Mouse (Mus musculus) stomach, embryonic 16.5 days (tissue): Measurements from ENCODE around the gene Gm8947. TPM values are rescaled to one million over a fixed set of nuclear protein-coding genes. Genes with fewer than 3 reads are reported as not detected.

Experiments used
- ATAC-seq: fragments of 200-750 bp; cut with Nextera tagmentation; 2 replicates; pipeline ENCODE4 v1.8.0; 2017; ENCODE audit warnings: moderate number of reproducible peaks, moderate TSS enrichment; ENCODE audit not compliant: insufficient read depth, low FRiP score
- H3K27ac ChIP-seq: fragments of 300-500 bp; sonication (generic); 2 replicates; pipeline ENCODE4 v1.5.1; 2014; ENCODE audit warnings: low read length
- H3K27me3 ChIP-seq: fragments of 300-500 bp; sonication (generic); 2 replicates; pipeline ENCODE4 v1.6.1; 2014; ENCODE audit warnings: low read length, control low read depth, mixed read lengths; ENCODE audit not compliant: control insufficient read depth, insufficient read depth
- H3K36me3 ChIP-seq: fragments of 300-500 bp; sonication (generic); 2 replicates; pipeline ENCODE4 v1.6.1; 2014; ENCODE audit warnings: low read length; ENCODE audit not compliant: control insufficient read depth, insufficient read depth
- H3K4me1 ChIP-seq: fragments of 300-500 bp; sonication (generic); 2 replicates; pipeline ENCODE4 v1.6.1; 2014; ENCODE audit warnings: low read length, control low read depth, mixed read lengths; ENCODE audit not compliant: control insufficient read depth, insufficient read depth
- H3K4me2 ChIP-seq: fragments of 300-500 bp; sonication (generic); 2 replicates; pipeline ENCODE4 v1.6.1; 2014; ENCODE audit warnings: low read depth, low read length, mixed read lengths
- H3K4me3 ChIP-seq: fragments of 300-500 bp; sonication (generic); replicated peaks from 2 replicates; pipeline ENCODE4 v1.5.1; 2014; ENCODE audit warnings: mild to moderate bottlenecking, low read length
- H3K9ac ChIP-seq: fragments of 300-500 bp; sonication (generic); 2 replicates; pipeline ENCODE4 v1.6.1; 2014; ENCODE audit warnings: low read length
- H3K9me3 ChIP-seq: fragments of 300-500 bp; sonication (generic); replicated peaks from 2 replicates; pipeline ENCODE4 v1.6.1; 2016; ENCODE audit warnings: low read length, control low read depth; ENCODE audit not compliant: control insufficient read depth
- WGBS: fragments of 180-500 bp; shearing (Covaris S2); extraction: QIAGEN DNeasy Blood & Tissue Kit; methylation state at CpG from one replicate; pipeline ENCODE4 v1.1.7; 2014; 5-methylcytosine and 5-hydroxymethylcytosine counted together
- polyA plus RNA-seq: library from polyadenylated mRNA; unstranded; fragments of >200 nt; fragmentation: Nextera tagmentation; extraction: Ambion mirVana; gene quantifications from 2 replicates; pipeline ENCODE4 v1.2.1, GENCODE M21; 2015

Gene Gm8947
- polyA plus RNA-seq, 1 experiment from 2014 or later, result 0.10 TPM

DNA sequence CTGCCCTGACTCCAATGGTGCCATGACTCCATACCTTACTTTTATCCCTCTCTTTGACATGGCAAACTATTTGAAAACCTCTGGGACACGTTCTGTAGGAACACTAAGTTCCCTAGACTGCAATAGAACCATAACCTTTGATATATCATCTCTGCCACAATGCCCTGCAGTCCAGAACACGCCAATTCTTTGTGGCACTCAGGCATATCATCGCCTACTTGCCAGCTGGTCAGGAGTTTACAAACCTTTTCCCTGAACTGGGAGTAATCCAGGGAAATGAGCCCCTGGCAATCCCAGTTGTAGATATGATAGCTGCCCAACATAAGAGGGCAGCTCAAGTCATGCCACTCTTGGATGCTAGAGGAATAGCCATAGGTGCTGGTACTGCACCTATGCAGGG is 40.2 kb downstream of the Gm8947 start:
- Histone ChIP-seq H3K27ac (no peak overlapping the region), H3K27me3 (no peaks in the 10 kb centered on the region), H3K4me3 (no peak overlapping the region), H3K4me2 (no peak overlapping the region), H3K9ac (no peak overlapping the region), H3K9me3 (no peaks in the 10 kb centered on the region), H3K4me1 (no peaks in the 10 kb centered on the region), H3K36me3 (no peaks in the 10 kb centered on the region)
- no peak for ATAC-seq
- WGBS, result 83% methylated on average over 3 of the region's 3 CpGs

DNA sequence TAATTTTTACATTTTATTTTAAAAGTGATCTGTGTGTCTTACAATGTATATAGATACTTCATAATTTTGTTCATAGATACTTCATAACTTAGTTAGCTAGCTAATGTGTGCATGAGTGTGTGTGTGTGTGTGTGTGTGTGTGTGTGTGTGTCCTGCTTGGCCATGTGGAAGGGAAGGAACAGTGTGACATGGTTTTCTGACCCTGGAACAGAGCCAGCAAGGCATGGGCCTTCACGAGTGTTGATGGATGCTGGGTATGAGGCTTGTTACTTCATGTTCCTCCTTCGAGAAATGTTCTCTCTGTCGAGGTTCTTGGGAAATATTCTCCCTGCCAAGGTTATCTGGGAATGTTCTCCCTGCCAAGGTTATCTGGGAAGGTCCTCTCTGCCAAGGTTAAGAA is 41.6 kb downstream of the Gm8947 start:
- Histone ChIP-seq H3K4me2 (no peak overlapping the region), H3K4me1 (no peaks in the 10 kb centered on the region), H3K27me3 (no peaks in the 10 kb centered on the region), H3K27ac (no peak overlapping the region), H3K36me3 (no peaks in the 10 kb centered on the region), H3K9me3 (no peaks in the 10 kb centered on the region), H3K4me3 (no peak overlapping the region), H3K9ac (no peak overlapping the region)
- 80% methylated on average over 3 of the region's 3 CpGs for WGBS
- ATAC-seq, result no peak

GRCm38 (mm10) chr1:151235574-151235973 is 43.4 kb downstream of the Gm8947 start:
- no peak for ATAC-seq
- Histone ChIP-seq H3K9me3 (0 out of 2 replicates have a peak, but pooled peaks cover 2% of the 10 kb centered on the region), H3K4me2 (no peak overlapping the region), H3K27ac (no peak overlapping the region), H3K4me3 (no peak overlapping the region), H3K4me1 (no peaks in the 10 kb centered on the region), H3K27me3 (no peaks in the 10 kb centered on the region), H3K9ac (no peak overlapping the region), H3K36me3 (no peaks in the 10 kb centered on the region)
- 45% methylated on average over 2 of the region's 2 CpGs for WGBS

DNA sequence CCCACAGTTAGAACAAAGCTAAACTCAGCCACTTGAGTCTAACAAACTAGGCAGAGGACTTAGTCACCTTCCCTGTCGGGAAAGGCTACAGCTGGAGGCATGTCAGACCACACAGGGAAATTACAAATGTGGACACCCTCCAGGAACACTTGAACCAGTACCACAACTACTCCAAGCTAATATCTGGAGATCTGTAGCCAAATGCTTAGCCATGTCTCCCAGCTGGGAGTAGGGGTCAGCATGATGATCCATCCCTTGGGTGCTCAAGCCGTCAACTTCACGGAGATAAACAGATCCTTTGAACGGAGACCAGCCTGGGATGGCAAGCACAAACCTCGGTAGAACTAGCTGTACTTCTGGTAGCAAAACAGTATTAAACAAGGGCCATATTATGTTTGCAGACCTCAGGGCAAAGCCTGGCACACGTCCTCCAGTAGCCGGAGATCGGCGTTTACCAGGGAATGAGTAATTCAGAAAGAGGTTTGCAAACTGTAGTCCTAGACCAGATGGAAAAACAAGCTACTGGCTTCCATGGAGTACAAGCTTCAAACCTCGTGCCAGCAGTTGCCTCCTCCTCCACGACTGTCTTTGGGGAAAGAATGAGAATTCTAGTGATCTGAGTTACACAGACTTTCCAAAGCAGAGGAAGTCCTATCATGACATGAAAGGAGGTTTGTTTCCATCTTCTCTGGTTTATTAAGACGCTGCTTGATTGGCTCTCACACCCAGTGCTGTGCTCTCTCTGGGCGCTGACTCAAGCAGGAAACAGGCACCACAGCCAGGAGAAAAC is 44.2 kb downstream of the Gm8947 start:
- no peaks in the 10 kb centered on the region for H3K27me3 ChIP-seq
- H3K4me3 ChIP-seq, result no peak overlapping the region
- WGBS, result 60% methylated on average over 13 of the region's 13 CpGs
- no peak overlapping the region for H3K27ac ChIP-seq
- H3K4me2 ChIP-seq, result no peak overlapping the region
- ATAC-seq, result no peak
- H3K9me3 ChIP-seq, result 0 out of 2 replicates have a peak, but pooled peaks cover 2% of the 10 kb centered on the region
- no peaks in the 10 kb centered on the region for H3K36me3 ChIP-seq
- H3K9ac ChIP-seq, result no peak overlapping the region
- H3K4me1 ChIP-seq, result no peaks in the 10 kb centered on the region

- ATAC-seq, result no peak
- H3K9ac ChIP-seq, result no peak overlapping the region
- no peak overlapping the region for H3K4me2 ChIP-seq
- no peaks in the 10 kb centered on the region for H3K27me3 ChIP-seq
- H3K27ac ChIP-seq, result no peak overlapping the region
- H3K36me3 ChIP-seq, result no peaks in the 10 kb centered on the region
- WGBS, result 63% methylated on average over 3 of the region's 3 CpGs
- 0 out of 2 replicates have a peak, but pooled peaks cover 2% of the 10 kb centered on the region for H3K9me3 ChIP-seq
- H3K4me3 ChIP-seq, result no peak overlapping the region
- no peaks in the 10 kb centered on the region for H3K4me1 ChIP-seq
Observed at GRCm38 (mm10) chr1:151237780-151238179, 45.6 kb downstream of the Gm8947 start.

- H3K27ac ChIP-seq, result no peak overlapping the region
- H3K4me1 ChIP-seq, result no peaks in the 10 kb centered on the region
- H3K36me3 ChIP-seq, result no peaks in the 10 kb centered on the region
- H3K27me3 ChIP-seq, result no peaks in the 10 kb centered on the region
- no peak overlapping the region for H3K4me3 ChIP-seq
- 0 out of 2 replicates have a peak, but pooled peaks cover 2% of the 10 kb centered on the region for H3K9me3 ChIP-seq
- no peak overlapping the region for H3K9ac ChIP-seq
- no peak overlapping the region for H3K4me2 ChIP-seq
- WGBS, result 80% methylated on average over 4 of the region's 4 CpGs
- ATAC-seq, result no peak
Observed at GRCm38 (mm10) chr1:151243332-151243731, 51.2 kb downstream of the Gm8947 start.

Other genes starting within 250 kb of the Gm8947 start
- gene Hmcn1, start 198.9 kb upstream of the Gm8947 start, polyA plus RNA-seq, result 11.8 and 13.6 TPM in 2 replicates
- 0.08 and 0.15 TPM in 2 replicates for gene Gm47985, start 9.8 kb upstream of the Gm8947 start, polyA plus RNA-seq
- not detected in 2 replicates for gene Gm47995, start 6.1 kb downstream of the Gm8947 start, polyA plus RNA-seq
- gene 3110040M04Rik, start 11.7 kb downstream of the Gm8947 start, polyA plus RNA-seq, result 0.14 TPM in 1 of 2 replicates, not detected in the other
- gene Gm47996, start 17.8 kb downstream of the Gm8947 start, polyA plus RNA-seq, result not detected in 2 replicates
- gene Ivns1abp, start 152.1 kb downstream of the Gm8947 start, polyA plus RNA-seq, result 215 and 222 TPM in 2 replicates
- 19.7 and 32.4 TPM in 2 replicates for gene Swt1, start 236.1 kb downstream of the Gm8947 start, polyA plus RNA-seq
- gene Trmt1l, start 236.2 kb downstream of the Gm8947 start, polyA plus RNA-seq, result 30.7 and 33.8 TPM in 2 replicates